In genomic region chr12:8641425-8641735, GRCm38 (mm10) we compare ENCODE assay signal across 8 mouse cellular contexts. TPM values are rescaled to one million over a fixed set of nuclear protein-coding genes. Genes with fewer than 3 reads are reported as not detected.
DNase-seq lines count a peak whose midpoint lies in the region; ATAC-seq and TF ChIP-seq lines count a peak whose summit lies in the region.

No protein-coding gene starts in this region.

- peak overlapping the region; percentile 98 for H3K9ac ChIP-seq in lung, embryonic 16.5 days (ENCODE audit: low read length)
- H3K9ac ChIP-seq in intestine, embryonic 16.5 days (ENCODE audit: low read depth, low read length): peak overlapping the region; percentile 98
- peak overlapping the region; percentile 75 for H3K9ac ChIP-seq in midbrain, postnatal 0 days (replicated peaks; ENCODE audit: low read length, poor library complexity, severe bottlenecking)

- WGBS in lung, embryonic 16.5 days: 8% methylated on average over 10 of the region's 10 CpGs
- WGBS in intestine, embryonic 16.5 days: 7% methylated on average over 10 of the region's 10 CpGs
- 4% methylated on average over 10 of the region's 10 CpGs for WGBS in midbrain, postnatal 0 days

- peak overlapping the region; percentile 94 for H3K4me3 ChIP-seq in lung, embryonic 16.5 days (ENCODE audit: low read length)
- H3K4me3 ChIP-seq in intestine, embryonic 16.5 days (ENCODE audit: low read length): peak overlapping the region; percentile 92
- peak overlapping the region; percentile 68 for H3K4me3 ChIP-seq in midbrain, postnatal 0 days (ENCODE audit: low read depth, low read length)

- peak; percentile 30; the same call in 1 of the 2 replicates for ATAC-seq in lung, embryonic 16.5 days (ENCODE audit: low read depth)
- peak; percentile 36 for ATAC-seq in intestine, embryonic 16.5 days
- ATAC-seq in midbrain, postnatal 0 days (ENCODE audit: low FRiP score): peak; percentile 61

- no peak for TF ChIP-seq CTCF in midbrain, postnatal 0 days (IDR thresholded peaks at IDR 0.05)

- no peaks in the 10 kb centered on the region for H3K36me3 ChIP-seq in lung, embryonic 16.5 days (ENCODE audit: control insufficient read depth, insufficient read depth, low read length)
- H3K36me3 ChIP-seq in intestine, embryonic 16.5 days (ENCODE audit: control insufficient read depth, insufficient read depth, low read length): no peaks in the 10 kb centered on the region
- H3K36me3 ChIP-seq in midbrain, postnatal 0 days (ENCODE audit: insufficient read depth, low read length): no peaks in the 10 kb centered on the region

- peak; percentile 25 for DNase-seq in adrenal gland, postnatal 10 days
- DNase-seq in adrenal gland, postnatal 25 days: no peak
- DNase-seq in lung, adult 18-20 months: no peak
- DNase-seq in midbrain, postnatal 0 days (ENCODE audit: low spot score): peak; percentile 19
- no peak for DNase-seq in right cerebral cortex, adult 18-20 months
- DNase-seq in natural killer cell, adult 2 months (ENCODE audit: low spot score in 2 of 2): no peak

- H3K9me3 ChIP-seq in lung, embryonic 16.5 days (ENCODE audit: control insufficient read depth, low read length): no peaks in the 10 kb centered on the region
- no peaks in the 10 kb centered on the region for H3K9me3 ChIP-seq in intestine, embryonic 16.5 days (ENCODE audit: control insufficient read depth, low read length)
- no peaks in the 10 kb centered on the region for H3K9me3 ChIP-seq in midbrain, postnatal 0 days (ENCODE audit: low read length)

- H3K27ac ChIP-seq in lung, embryonic 16.5 days (ENCODE audit: low read length): 0 out of 2 replicates have a peak overlapping the region, but pooled peaks have one; percentile 10
- H3K27ac ChIP-seq in intestine, embryonic 16.5 days (ENCODE audit: low read length): no peak overlapping the region
- H3K27ac ChIP-seq in midbrain, postnatal 0 days (ENCODE audit: low read depth, low read length): peak overlapping the region; percentile 93

- H3K27me3 ChIP-seq in lung, embryonic 16.5 days (ENCODE audit: control insufficient read depth, insufficient read depth, low read depth, low read length): no peaks in the 10 kb centered on the region
- no peaks in the 10 kb centered on the region for H3K27me3 ChIP-seq in intestine, embryonic 16.5 days (replicated peaks; ENCODE audit: control insufficient read depth, insufficient read depth, low read length)
- no peaks in the 10 kb centered on the region for H3K27me3 ChIP-seq in midbrain, postnatal 0 days (ENCODE audit: insufficient read depth, low read length)

- peak overlapping the region; percentile 71 for H3K4me2 ChIP-seq in lung, embryonic 16.5 days (ENCODE audit: low read depth, low read length)
- H3K4me2 ChIP-seq in intestine, embryonic 16.5 days (ENCODE audit: low read depth, low read length): peak overlapping the region; percentile 51
- H3K4me2 ChIP-seq in midbrain, postnatal 0 days (ENCODE audit: low read depth, low read length, poor library complexity, severe bottlenecking): peak overlapping the region; percentile 48

- no peaks in the 10 kb centered on the region for H3K4me1 ChIP-seq in lung, embryonic 16.5 days (replicated peaks; ENCODE audit: control insufficient read depth, insufficient read depth, low read length)
- no peaks in the 10 kb centered on the region for H3K4me1 ChIP-seq in intestine, embryonic 16.5 days (ENCODE audit: control insufficient read depth, insufficient read depth, low read length)
- H3K4me1 ChIP-seq in midbrain, postnatal 0 days (ENCODE audit: insufficient read depth, low read length): no peaks in the 10 kb centered on the region

RNA-seq across cellular contexts. Expression of gene Pum2, which starts 32.6 kb away (rescaled TPM):
- total RNA-seq in adrenal gland, postnatal 10 days (2021): 100 to 1,000 TPM; 131 to 150 TPM
- 119 and 159 TPM in 2 replicates for total RNA-seq in adrenal gland, postnatal 25 days (2021)
- 42.0 and 42.1 TPM in 2 replicates for polyA plus RNA-seq in lung, embryonic 16.5 days (2015; fragmentation: Nextera tagmentation; extraction: Ambion mirVana)
- polyA plus RNA-seq in intestine, embryonic 16.5 days (2015; fragmentation: Nextera tagmentation; extraction: Ambion mirVana): 31.9 and 34.3 TPM in 2 replicates
- 117 and 123 TPM in 2 replicates for total RNA-seq in midbrain, postnatal 0 days (2014; rRNA removed)
- 35.2 and 35.3 TPM in 2 replicates for polyA plus RNA-seq in midbrain, postnatal 0 days (2015; fragmentation: Nextera tagmentation; extraction: Ambion mirVana)

RNA-seq across cellular contexts. Expression of gene Slc7a15, which starts 42.5 kb away (rescaled TPM):
- under 1 TPM in 1 of 2 experiments, not detected in 1; 0.24 TPM for total RNA-seq in adrenal gland, postnatal 10 days (2021)
- total RNA-seq in adrenal gland, postnatal 25 days (2021): not detected in 2 replicates
- polyA plus RNA-seq in lung, embryonic 16.5 days (2015; fragmentation: Nextera tagmentation; extraction: Ambion mirVana): not detected in 2 replicates
- polyA plus RNA-seq in intestine, embryonic 16.5 days (2015; fragmentation: Nextera tagmentation; extraction: Ambion mirVana): 0.36 and 0.44 TPM in 2 replicates
- total RNA-seq in midbrain, postnatal 0 days (2014; rRNA removed): not detected in 2 replicates
- polyA plus RNA-seq in midbrain, postnatal 0 days (2015; fragmentation: Nextera tagmentation; extraction: Ambion mirVana): not detected in 2 replicates

Comparison
In these comparisons a context has a peak if more than half of its experiments do, and no peak if none do; other contexts are left out.
1. DNase-seq: peak in adrenal gland, postnatal 10 days (single experiment) and midbrain, postnatal 0 days (single experiment); none in adrenal gland, postnatal 25 days (single experiment), lung, adult 18-20 months (0 of 2), right cerebral cortex, adult 18-20 months (single experiment) and natural killer cell, adult 2 months (0 of 2).
2. Peak in every context shown above with its lines, with median percentiles within 50 percentile points of each other: ATAC-seq, H3K4me2 ChIP-seq, H3K4me3 ChIP-seq and H3K9ac ChIP-seq.